Mouse (Mus musculus): ENCODE results near the gene Cnn2.

GRCm38 (mm10) chr10:79974087-79974486 is 14.3 kb upstream of the Cnn2 start:
- no peak for TF ChIP-seq EP300 (IDR thresholded peaks at IDR 0.05; ENCODE audit: low read depth)
- no peak for TF ChIP-seq CTCF (IDR thresholded peaks at IDR 0.05; ENCODE audit: low read depth)
